Mouse (Mus musculus) T-helper 2 cell (primary cell): ENCODE measurements around the gene Bcan.

Source experiments
- in situ Hi-C: fragments of 300-600 bp; cut with MboI, MseI; formaldehyde crosslinking; loops from one replicate; pipeline ENCODE4 v1.15.1; 2025; ENCODE audit warnings: high pct_unique_total_duplicates

Bcan gene

GRCm38 (mm10) chr3:87996971-87997614, 2.9 kb downstream of the Bcan start:
- in situ Hi-C loops = no loop called here

GRCm38 (mm10) chr3:87996401-87996800, 3.6 kb downstream of the Bcan start:
- in situ Hi-C loops = no loop called here

GRCm38 (mm10) chr3:87995331-87995730, 4.7 kb downstream of the Bcan start:
- in situ Hi-C loops = no loop called here

GRCm38 (mm10) chr3:87993436-87993835, 6.6 kb downstream of the Bcan start:
- in situ Hi-C loops = no loop called here

GRCm38 (mm10) chr3:87989935-87990334, 10.1 kb downstream of the Bcan start:
- in situ Hi-C loops = no loop called here

- in situ Hi-C loops = no loop called here
Observed at GRCm38 (mm10) chr3:87988068-87988467, 12.0 kb downstream of the Bcan start.

GRCm38 (mm10) chr3:87987633-87988032, 12.4 kb downstream of the Bcan start:
- in situ Hi-C loops = no loop called here

GRCm38 (mm10) chr3:87986868-87987267, 13.2 kb downstream of the Bcan start:
- in situ Hi-C loops = no loop called here

- in situ Hi-C loops = no loop called here
Observed at GRCm38 (mm10) chr3:87985505-87986320, 14.3 kb downstream of the Bcan start.

- in situ Hi-C loops = loop anchor here (5.0 kb wide), 1 partner anchor 42 kb away; no protein-coding TSS in a partner anchor
Observed at GRCm38 (mm10) chr3:87984094-87984493, 15.9 kb downstream of the Bcan start.

- in situ Hi-C loops = loop anchor here (5.0 kb wide), 1 partner anchor 41 kb away; no protein-coding TSS in a partner anchor
Observed at GRCm38 (mm10) chr3:87983627-87984026, 16.4 kb downstream of the Bcan start.

- in situ Hi-C loops = loop anchor here (5.0 kb wide), 1 partner anchor 41 kb away; no protein-coding TSS in a partner anchor
Observed at GRCm38 (mm10) chr3:87982836-87983601, 17.0 kb downstream of the Bcan start.

GRCm38 (mm10) chr3:87981894-87982835, 17.9 kb downstream of the Bcan start:
- in situ Hi-C loops = loop anchor here (5.0 kb wide), 1 partner anchor 40 kb away; no protein-coding TSS in a partner anchor

GRCm38 (mm10) chr3:87981214-87981760, 18.7 kb downstream of the Bcan start:
- in situ Hi-C loops = loop anchor here (5.0 kb wide), 1 partner anchor 39 kb away; no protein-coding TSS in a partner anchor

- in situ Hi-C loops = loop anchor here (5.0 kb wide), 1 partner anchor 38 kb away; no protein-coding TSS in a partner anchor
Observed at GRCm38 (mm10) chr3:87980728-87981127, 19.3 kb downstream of the Bcan start.

- in situ Hi-C loops = loop anchor here (5.0 kb wide), 1 partner anchor 38 kb away; no protein-coding TSS in a partner anchor
Observed at GRCm38 (mm10) chr3:87980085-87980484, 19.9 kb downstream of the Bcan start.

GRCm38 (mm10) chr3:87979493-87979892, 20.5 kb downstream of the Bcan start:
- in situ Hi-C loops = no loop called here

- in situ Hi-C loops = no loop called here
Observed at GRCm38 (mm10) chr3:87974381-87974987, 25.5 kb downstream of the Bcan start.

- in situ Hi-C loops = no loop called here
Observed at GRCm38 (mm10) chr3:87973593-87974380, 26.2 kb downstream of the Bcan start.
